Mouse (Mus musculus) gastrocnemius, adult 2 months (tissue): ENCODE measurements at regions not wholly inside any gene's neighbourhood (a gene's known extent, or its start where the extent isn't known, plus 50 kb on each side); places are given as distances from the start of the nearest gene placed in this dataset.
A peak's percentile ranks its signal among the peaks of the same experiment; 100 is the strongest.

Source experiments
- DNase-seq: peaks from one replicate; pipeline ENCODE4 v3.0.0; 2022
- H3K27ac ChIP-seq: fragments of 200-600 bp; 2 replicates; pipeline ENCODE4 v1.8.1; 2022; ENCODE audit warnings: mild to moderate bottlenecking
- H3K4me3 ChIP-seq: fragments of 200-600 bp; 2 replicates; pipeline ENCODE4 v1.8.1; 2022; ENCODE audit warnings: mild to moderate bottlenecking, moderate library complexity
- CTCF ChIP-seq: fragments of 200-600 bp; IDR thresholded peaks from 2 replicates; pipeline ENCODE4 v1.8.1; 2022; ENCODE audit warnings: antibody characterized with exemption, mild to moderate bottlenecking, moderate library complexity
- intact Hi-C: fragments of 180-260 bp; cut with DNase I; formaldehyde crosslinking; loops from one replicate; pipeline ENCODE4 v1.15.1; 2025

DNA sequence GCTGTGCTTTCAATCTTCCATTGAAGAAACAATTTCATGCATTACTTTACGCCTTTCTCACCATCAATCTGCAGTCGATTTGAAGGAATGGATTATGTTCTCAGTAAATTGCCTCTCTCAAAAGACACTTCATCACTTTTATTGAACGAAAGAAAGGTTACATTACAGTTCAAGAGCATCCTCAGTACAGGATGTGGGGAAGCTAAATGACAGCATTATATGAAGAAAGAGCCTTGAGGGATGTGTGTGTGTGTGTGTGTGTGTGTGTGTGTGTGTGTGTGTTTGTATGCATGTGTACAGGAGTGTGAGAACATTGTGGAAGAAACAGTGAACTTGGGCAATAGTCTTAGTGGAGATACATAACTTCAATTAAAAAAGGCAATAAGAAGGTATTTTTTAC, 311.8 kb upstream of the Rnaseh2b start:
- no peak for DNase-seq
- intact Hi-C loops, result no loop called here
- TF ChIP-seq CTCF, result no peak
- no peak overlapping the region for H3K4me3 ChIP-seq
- no peak overlapping the region for H3K27ac ChIP-seq

DNA sequence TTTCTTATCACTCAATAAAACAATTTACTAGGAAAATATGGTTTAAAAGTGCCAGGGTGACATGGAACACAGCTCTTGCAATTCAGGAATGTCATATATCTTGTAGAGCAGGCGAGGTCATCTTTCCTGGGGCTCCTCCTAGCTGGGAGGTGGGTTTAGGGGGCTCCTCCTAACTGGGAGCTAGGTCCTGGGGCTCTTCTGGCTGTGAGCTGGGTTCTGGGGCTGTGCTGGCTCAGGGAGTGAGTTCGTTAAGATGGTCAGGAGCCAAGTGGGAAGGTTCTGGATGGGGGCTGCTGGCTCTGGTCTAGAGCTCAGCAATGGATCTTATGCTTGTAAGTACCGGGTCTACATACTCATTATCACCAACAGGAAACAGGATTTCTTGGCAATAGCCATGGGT, 306.8 kb upstream of the Rnaseh2b start:
- TF ChIP-seq CTCF, result no peak
- intact Hi-C loops, result no loop called here
- DNase-seq, result no peak
- Histone ChIP-seq H3K4me3 (no peak overlapping the region), H3K27ac (no peak overlapping the region)

GRCm38 (mm10) chr14:61986203-61986602, 306.2 kb upstream of the Rnaseh2b start:
- H3K27ac ChIP-seq, result no peak overlapping the region
- H3K4me3 ChIP-seq, result no peak overlapping the region
- intact Hi-C loops, result no loop called here
- TF ChIP-seq CTCF, result no peak
- DNase-seq, result no peak

- H3K4me3 ChIP-seq, result no peak overlapping the region
- DNase-seq, result no peak
- intact Hi-C loops, result no loop called here
- TF ChIP-seq CTCF, result no peak
- no peak overlapping the region for H3K27ac ChIP-seq
These were observed 297.1 kb upstream of the Rnaseh2b start for GRCm38 (mm10) chr14:61995253-61995652.

- Histone ChIP-seq H3K4me3 (no peak overlapping the region), H3K27ac (no peak overlapping the region)
- TF ChIP-seq CTCF, result no peak
- DNase-seq, result no peak
- intact Hi-C loops, result no loop called here
These were observed 294.7 kb upstream of the Rnaseh2b start for GRCm38 (mm10) chr14:61997736-61998135.

DNA sequence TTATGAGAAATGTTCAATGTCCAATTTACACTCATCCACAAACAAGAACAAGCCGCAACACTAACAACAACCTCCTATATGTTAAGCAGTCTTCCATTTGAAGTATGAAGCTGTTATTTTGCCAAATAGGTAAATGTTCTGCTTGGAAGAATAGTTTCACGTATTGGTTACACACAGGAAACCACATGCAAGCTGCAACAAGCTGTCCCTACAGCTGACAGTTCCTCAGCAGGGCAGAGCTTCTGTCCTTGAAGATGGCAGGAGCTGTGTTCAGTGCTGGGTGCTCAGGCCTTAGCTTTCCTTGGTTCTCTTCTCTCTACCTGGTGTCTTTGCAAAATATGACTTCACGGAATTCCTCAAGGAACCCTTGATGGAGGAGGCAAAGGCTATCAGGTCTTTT, 294.1 kb upstream of the Rnaseh2b start:
- Histone ChIP-seq H3K27ac (no peak overlapping the region), H3K4me3 (no peak overlapping the region)
- DNase-seq, result no peak
- no peak for TF ChIP-seq CTCF
- intact Hi-C loops, result no loop called here

GRCm38 (mm10) chr14:62001481-62001949, 290.9 kb upstream of the Rnaseh2b start:
- intact Hi-C loops, result no loop called here
- DNase-seq, result no peak
- H3K4me3 ChIP-seq, result no peak overlapping the region
- no peak for TF ChIP-seq CTCF
- no peak overlapping the region for H3K27ac ChIP-seq

GRCm38 (mm10) chr14:62002131-62002530, 290.3 kb upstream of the Rnaseh2b start:
- intact Hi-C loops, result no loop called here
- no peak for DNase-seq
- TF ChIP-seq CTCF, result no peak
- Histone ChIP-seq H3K4me3 (no peak overlapping the region), H3K27ac (no peak overlapping the region; the same call in 1 of the 2 replicates)

GRCm38 (mm10) chr14:62003013-62003781, 289.2 kb upstream of the Rnaseh2b start:
- DNase-seq, result peak; percentile 35
- intact Hi-C loops, result no loop called here
- Histone ChIP-seq H3K4me3 (no peak overlapping the region), H3K27ac (no peak overlapping the region)
- no peak for TF ChIP-seq CTCF

- intact Hi-C loops, result no loop called here
- no peak for DNase-seq
- Histone ChIP-seq H3K27ac (no peak overlapping the region), H3K4me3 (no peak overlapping the region)
- TF ChIP-seq CTCF, result no peak
These were observed 288.6 kb upstream of the Rnaseh2b start for GRCm38 (mm10) chr14:62003797-62004196.

GRCm38 (mm10) chr14:62008707-62009106, 283.7 kb upstream of the Rnaseh2b start:
- H3K27ac ChIP-seq, result no peak overlapping the region
- H3K4me3 ChIP-seq, result no peak overlapping the region
- TF ChIP-seq CTCF, result no peak
- DNase-seq, result no peak
- intact Hi-C loops, result no loop called here

DNA sequence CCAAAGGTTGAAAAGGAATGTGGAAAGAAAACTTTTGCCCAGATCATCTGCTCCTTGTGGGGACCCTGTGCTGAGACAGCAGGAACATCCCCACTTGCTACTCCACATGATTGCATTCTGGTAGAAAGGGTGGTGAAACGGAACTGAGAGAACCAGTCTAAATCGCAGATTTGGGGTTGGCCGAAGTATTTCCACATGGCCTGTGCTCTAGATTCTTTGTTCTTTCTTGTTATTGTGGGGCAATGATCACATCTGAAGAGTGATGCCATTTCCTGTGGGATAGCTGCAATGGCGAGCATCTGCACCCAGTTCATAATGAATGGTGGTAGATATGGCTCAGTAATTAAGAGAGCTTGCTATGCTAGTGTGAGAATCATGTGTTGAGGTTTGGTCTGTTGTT, 273.6 kb upstream of the Rnaseh2b start:
- no peak for TF ChIP-seq CTCF
- DNase-seq, result no peak
- intact Hi-C loops, result no loop called here
- Histone ChIP-seq H3K4me3 (no peak overlapping the region), H3K27ac (no peak overlapping the region)

DNA sequence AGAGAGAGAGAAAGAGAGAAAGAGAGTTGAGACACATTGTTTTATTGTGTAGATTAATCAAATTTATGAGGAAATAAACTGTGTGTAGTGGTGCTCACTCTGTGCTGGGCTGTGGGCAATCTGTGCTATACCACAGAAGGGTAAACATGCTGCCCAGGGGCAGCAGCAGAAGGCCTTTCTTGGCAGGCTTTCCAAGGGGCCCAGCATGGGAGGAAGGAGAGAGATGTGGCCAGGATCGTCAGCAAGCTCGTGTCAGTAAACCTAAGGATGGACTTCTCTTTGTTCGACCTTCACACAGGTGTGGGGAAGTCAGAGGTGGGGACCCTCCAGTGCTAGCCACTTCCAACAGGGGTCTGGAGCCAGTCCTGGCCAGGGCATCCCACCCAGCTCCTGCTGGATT, 271.4 kb upstream of the Rnaseh2b start:
- no peak overlapping the region for H3K4me3 ChIP-seq
- no peak for DNase-seq
- intact Hi-C loops, result no loop called here

DNA sequence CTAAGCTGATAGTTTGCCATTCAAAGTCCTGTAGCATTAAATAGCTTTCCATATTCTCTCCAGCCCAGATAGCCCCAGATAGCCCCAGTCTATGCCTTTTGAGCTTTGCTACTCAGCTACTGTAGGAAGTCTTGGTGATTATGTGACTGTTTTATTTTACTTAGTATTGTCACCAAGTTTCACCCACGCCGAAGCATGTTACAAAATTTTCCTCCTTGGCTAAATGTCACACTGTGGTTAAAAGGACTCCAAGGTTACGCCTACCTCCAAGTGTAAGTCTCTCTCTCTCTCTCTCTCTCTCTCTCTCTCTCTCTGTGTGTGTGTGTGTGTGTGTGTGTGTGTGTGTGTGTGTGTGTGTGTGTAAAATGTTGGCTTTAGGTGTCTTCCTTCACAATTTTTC, 270.2 kb upstream of the Rnaseh2b start:
- Histone ChIP-seq H3K4me3 (no peak overlapping the region), H3K27ac (no peak overlapping the region)
- no peak for DNase-seq
- intact Hi-C loops, result no loop called here
- no peak for TF ChIP-seq CTCF

More for the DNA sequence above, 271.4 kb upstream of the Rnaseh2b start:
- no peak overlapping the region for H3K27ac ChIP-seq
- TF ChIP-seq CTCF, result no peak
